Mouse (Mus musculus) neural tube, embryonic 11.5 days (tissue): ENCODE data around the gene Pde11a. TPM values are rescaled to one million over a fixed set of nuclear protein-coding genes. Genes with fewer than 3 reads are reported as not detected.
A peak's percentile ranks its signal among the peaks of the same experiment; 100 is the strongest.

Source experiments
- ATAC-seq: fragments of 200-750 bp; cut with Nextera tagmentation; 2 replicates; pipeline ENCODE4 v1.8.0; 2017; ENCODE audit warnings: moderate number of reproducible peaks, mild to moderate bottlenecking, moderate TSS enrichment, moderate library complexity; ENCODE audit not compliant: insufficient read depth, low FRiP score, low TSS enrichment
- DNase-seq: peaks from one replicate; pipeline ENCODE4 v3.0.0-alpha.2; 2015; ENCODE audit warnings: low spot score
- H3K27ac ChIP-seq: fragments of 300-500 bp; sonication (generic); 2 replicates; pipeline ENCODE4 v1.5.1; 2014; ENCODE audit warnings: low read depth, mild to moderate bottlenecking, low read length
- H3K27me3 ChIP-seq: fragments of 300-500 bp; sonication (generic); 2 replicates; pipeline ENCODE4 v1.6.1; 2014; ENCODE audit warnings: mild to moderate bottlenecking, low read length, mixed read lengths; ENCODE audit not compliant: control insufficient read depth, insufficient read depth
- H3K36me3 ChIP-seq: fragments of 300-500 bp; sonication (generic); 2 replicates; pipeline ENCODE4 v1.6.1; 2014; ENCODE audit warnings: mild to moderate bottlenecking, low read length, moderate library complexity, mixed read lengths; ENCODE audit not compliant: control insufficient read depth, insufficient read depth
- H3K4me1 ChIP-seq: fragments of 300-500 bp; sonication (generic); 2 replicates; pipeline ENCODE4 v1.6.1; 2014; ENCODE audit warnings: low read length, mixed read lengths; ENCODE audit not compliant: control insufficient read depth, insufficient read depth
- H3K4me2 ChIP-seq: fragments of 300-500 bp; sonication (generic); 2 replicates; pipeline ENCODE4 v1.6.1; 2014; ENCODE audit warnings: low read depth, mild to moderate bottlenecking, moderate library complexity
- H3K4me3 ChIP-seq: fragments of 300-500 bp; sonication (generic); 2 replicates; pipeline ENCODE4 v1.5.1; 2014; ENCODE audit warnings: low read depth, low read length
- H3K9ac ChIP-seq: fragments of 300-500 bp; sonication (generic); 2 replicates; pipeline ENCODE4 v1.6.1; 2014; ENCODE audit warnings: mild to moderate bottlenecking, low read length
- H3K9me3 ChIP-seq: fragments of 300-500 bp; sonication (generic); 2 replicates; pipeline ENCODE4 v1.6.1; 2016; ENCODE audit warnings: low read length; ENCODE audit not compliant: control insufficient read depth
- WGBS: fragments of 180-500 bp; shearing (Covaris S2); extraction: QIAGEN DNeasy Blood & Tissue Kit; methylation state at CpG from one replicate; pipeline ENCODE4 v1.1.7; 2014; 5-methylcytosine and 5-hydroxymethylcytosine counted together
- polyA plus RNA-seq: library from polyadenylated mRNA; unstranded; fragments of >200 nt; fragmentation: Nextera tagmentation; extraction: Ambion mirVana; gene quantifications from 2 replicates; pipeline ENCODE4 v1.2.1, GENCODE M21; 2014

Pde11a gene
- polyA plus RNA-seq, 1 experiment from 2014 or later: 0.49 TPM

DNA sequence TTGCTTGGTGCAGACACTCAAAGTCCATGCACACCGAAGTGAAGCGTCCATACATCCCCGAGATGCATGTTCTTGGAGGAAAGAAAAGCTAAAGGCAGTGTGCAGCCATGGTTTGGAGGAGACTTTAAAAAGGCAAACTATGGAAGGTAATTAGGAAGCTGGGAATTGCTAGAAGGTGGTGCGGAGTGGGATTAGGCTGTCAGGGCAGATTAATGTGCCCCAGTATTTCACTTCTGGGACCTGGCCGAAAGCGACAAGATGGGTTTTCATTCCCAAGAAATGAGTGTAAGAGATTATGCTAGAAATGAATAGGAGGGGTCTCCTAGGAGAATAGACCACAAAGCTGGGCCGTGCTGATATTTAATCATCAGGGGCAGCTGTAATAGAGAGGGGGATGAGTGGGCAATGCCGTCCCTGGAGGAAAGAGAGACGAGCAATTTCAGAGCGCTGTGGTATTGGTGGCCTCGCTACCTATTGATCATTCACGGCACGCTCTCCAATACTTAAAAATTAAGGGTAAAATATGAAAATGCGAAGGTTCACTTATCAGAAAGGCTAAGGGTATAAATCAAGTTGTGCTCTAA, 284.7 kb downstream of the Pde11a start:
- Histone ChIP-seq H3K27me3 (no peaks in the 10 kb centered on the region), H3K9me3 (no peaks in the 10 kb centered on the region), H3K9ac (no peak overlapping the region), H3K4me2 (no peak overlapping the region), H3K27ac (peak overlapping the region; percentile 58; the same call in 1 of the 2 replicates), H3K36me3 (no peaks in the 10 kb centered on the region), H3K4me3 (no peak overlapping the region), H3K4me1 (peaks cover 2% of the 10 kb centered on the region; the same call in 1 of the 2 replicates)
- ATAC-seq (0 out of 2 replicates have a peak, but pooled peaks have one; percentile 41), DNase-seq (no peak)
- WGBS: 76% methylated on average over 14 of the region's 14 CpGs

DNA sequence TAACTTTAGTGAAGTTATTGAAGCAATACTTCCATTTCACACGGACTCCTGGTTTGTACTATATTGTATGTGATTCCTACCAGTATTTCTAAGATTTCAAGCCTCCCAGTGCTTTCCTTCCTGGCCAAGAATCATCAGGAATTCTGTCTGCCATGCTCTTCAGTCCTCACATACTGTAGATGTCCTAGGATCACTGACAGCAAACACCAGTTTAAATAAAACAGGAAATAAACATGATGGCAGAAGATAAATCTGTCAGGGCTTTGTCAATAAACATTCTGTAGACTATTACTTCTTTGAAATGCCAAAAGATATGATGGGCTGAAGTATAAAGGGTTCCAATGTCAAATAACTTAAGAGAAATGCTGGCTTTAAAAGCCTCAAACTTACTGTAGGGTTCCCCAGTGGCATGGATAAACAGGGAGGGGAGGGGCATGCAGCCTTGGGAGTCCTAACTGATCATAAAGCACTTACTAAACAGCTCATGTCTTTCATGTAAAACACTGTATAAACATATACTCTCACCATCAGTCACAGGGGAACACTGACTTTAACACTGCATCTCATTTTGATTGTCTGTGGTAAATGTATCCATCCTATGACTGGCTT, 285.6 kb downstream of the Pde11a start:
- H3K9me3 ChIP-seq: no peaks in the 10 kb centered on the region
- H3K27ac ChIP-seq: no peak overlapping the region; the same call in 1 of the 2 replicates
- no peaks in the 10 kb centered on the region for H3K36me3 ChIP-seq
- no peak overlapping the region for H3K4me2 ChIP-seq
- no peaks in the 10 kb centered on the region for H3K27me3 ChIP-seq
- no peak overlapping the region for H3K4me3 ChIP-seq
- DNase-seq (no peak), ATAC-seq (no peak)
- H3K9ac ChIP-seq: no peak overlapping the region
- WGBS: 81% methylated on average over 1 of the region's 1 CpGs
- H3K4me1 ChIP-seq: no peaks in the 10 kb centered on the region; the same call in 1 of the 2 replicates

DNA sequence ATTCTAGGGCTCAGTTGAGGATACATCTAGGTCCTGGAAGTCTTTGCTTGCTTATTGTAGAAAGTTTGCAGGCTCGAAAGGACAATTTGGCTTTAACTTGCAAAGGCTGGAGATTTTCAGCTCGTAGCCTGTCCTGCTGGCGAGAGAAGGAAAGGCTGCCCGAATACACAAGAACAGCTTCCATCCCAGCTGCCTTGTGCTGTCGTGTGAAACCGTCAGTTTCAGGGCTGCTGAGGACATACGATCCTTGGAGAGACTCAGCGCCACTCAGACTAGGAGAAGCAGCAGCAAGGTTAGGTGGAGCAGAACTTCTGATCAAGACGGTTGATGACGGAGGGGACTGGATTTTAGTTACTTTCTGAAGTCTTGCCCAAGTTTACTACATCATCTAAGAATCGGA, 287.2 kb downstream of the Pde11a start:
- Histone ChIP-seq H3K9ac (no peak overlapping the region), H3K36me3 (no peaks in the 10 kb centered on the region), H3K27me3 (no peaks in the 10 kb centered on the region), H3K9me3 (no peaks in the 10 kb centered on the region), H3K27ac (no peak overlapping the region), H3K4me1 (no peaks in the 10 kb centered on the region; the same call in 1 of the 2 replicates), H3K4me2 (no peak overlapping the region), H3K4me3 (no peak overlapping the region)
- DNase-seq (no peak), ATAC-seq (no peak)
- 79% methylated on average over 11 of the region's 11 CpGs for WGBS

GRCm38 (mm10) chr2:76050911-76051310, 287.7 kb downstream of the Pde11a start:
- ATAC-seq (no peak), DNase-seq (no peak)
- no peaks in the 10 kb centered on the region for H3K36me3 ChIP-seq
- H3K4me3 ChIP-seq: no peak overlapping the region
- no peak overlapping the region for H3K27ac ChIP-seq
- H3K27me3 ChIP-seq: no peaks in the 10 kb centered on the region
- no peak overlapping the region for H3K4me2 ChIP-seq
- no peaks in the 10 kb centered on the region for H3K9me3 ChIP-seq
- H3K4me1 ChIP-seq: no peaks in the 10 kb centered on the region; the same call in 1 of the 2 replicates
- H3K9ac ChIP-seq: no peak overlapping the region
- WGBS: 73% methylated on average over 4 of the region's 4 CpGs

DNA sequence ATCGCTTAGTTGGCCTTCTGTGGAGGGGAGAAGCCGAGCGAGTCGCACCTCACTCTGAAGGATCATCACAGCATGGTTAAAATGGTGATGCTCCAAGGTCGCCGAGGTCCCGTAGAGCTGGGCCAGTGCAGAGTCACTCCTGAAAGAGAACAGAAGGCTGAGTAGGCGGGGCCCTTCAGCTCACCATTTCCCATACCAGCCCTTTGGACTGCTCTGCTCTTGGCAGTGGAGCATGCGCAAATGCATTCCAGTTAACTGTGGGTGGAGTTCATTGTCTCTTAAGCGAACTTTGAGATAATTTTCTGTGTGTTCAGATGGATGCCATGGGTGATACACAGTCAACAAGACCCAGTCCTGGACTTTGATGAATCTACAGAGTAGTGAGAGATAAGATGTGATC, 288.5 kb downstream of the Pde11a start:
- no peak for DNase-seq
- no peak overlapping the region for H3K27ac ChIP-seq
- 85% methylated on average over 10 of the region's 10 CpGs for WGBS
- no peak overlapping the region for H3K4me2 ChIP-seq
- no peaks in the 10 kb centered on the region for H3K27me3 ChIP-seq
- H3K9me3 ChIP-seq: no peaks in the 10 kb centered on the region
- ATAC-seq: no peak
- no peak overlapping the region for H3K4me3 ChIP-seq
- H3K4me1 ChIP-seq: no peaks in the 10 kb centered on the region; the same call in 1 of the 2 replicates
- H3K36me3 ChIP-seq: no peaks in the 10 kb centered on the region
- H3K9ac ChIP-seq: no peak overlapping the region

DNA sequence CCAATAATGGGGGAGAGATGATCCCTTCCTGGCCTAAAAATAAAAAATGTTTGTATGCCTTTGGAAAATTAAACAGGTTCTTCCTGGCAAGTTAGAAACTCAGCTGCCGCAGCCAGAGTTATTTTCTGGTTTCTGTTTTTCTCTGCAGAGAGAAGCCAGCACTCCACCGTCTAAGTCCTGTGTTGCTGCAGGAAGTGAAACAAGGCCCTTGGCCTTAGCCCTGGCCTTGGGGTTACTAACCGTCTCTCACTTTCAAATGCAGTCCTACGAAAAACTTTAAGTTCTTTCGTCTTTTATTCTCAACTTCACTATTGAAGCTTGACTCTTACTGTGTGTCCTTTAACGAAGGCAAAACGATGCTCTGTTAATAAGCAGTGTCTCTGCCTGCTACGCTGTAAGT, 289.0 kb downstream of the Pde11a start:
- Histone ChIP-seq H3K27me3 (no peaks in the 10 kb centered on the region), H3K9me3 (no peaks in the 10 kb centered on the region), H3K4me3 (no peak overlapping the region), H3K36me3 (no peaks in the 10 kb centered on the region), H3K4me1 (no peaks in the 10 kb centered on the region; the same call in 1 of the 2 replicates), H3K27ac (no peak overlapping the region), H3K4me2 (no peak overlapping the region), H3K9ac (no peak overlapping the region)
- ATAC-seq: no peak
- 84% methylated on average over 8 of the region's 8 CpGs for WGBS
- no peak for DNase-seq

DNA sequence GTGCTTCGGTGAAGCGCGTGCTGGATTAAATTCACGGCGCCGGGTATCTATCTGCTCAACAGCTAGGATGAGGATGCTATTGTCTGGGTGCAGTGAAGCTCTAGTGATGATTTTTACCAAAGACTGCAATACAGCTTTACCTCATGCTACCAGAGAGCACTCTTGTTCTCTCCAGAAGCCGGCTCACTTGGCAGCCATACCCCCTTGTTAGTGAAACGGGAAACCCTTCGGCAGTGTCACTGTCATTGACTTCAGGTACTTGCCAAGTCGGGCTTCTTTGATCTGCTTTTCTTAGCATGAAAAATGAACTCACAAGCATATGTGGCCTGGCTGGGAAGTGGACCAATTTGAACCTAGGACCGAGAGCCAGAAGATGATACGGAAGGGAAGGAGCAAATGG, 290.8 kb downstream of the Pde11a start:
- Histone ChIP-seq H3K9ac (no peak overlapping the region), H3K27ac (no peak overlapping the region), H3K4me2 (no peak overlapping the region), H3K9me3 (no peaks in the 10 kb centered on the region), H3K4me1 (no peaks in the 10 kb centered on the region; the same call in 1 of the 2 replicates), H3K36me3 (no peaks in the 10 kb centered on the region), H3K27me3 (no peaks in the 10 kb centered on the region), H3K4me3 (no peak overlapping the region)
- ATAC-seq (no peak), DNase-seq (no peak)
- WGBS: 91% methylated on average over 12 of the region's 12 CpGs

GRCm38 (mm10) chr2:76042210-76042609, 296.4 kb downstream of the Pde11a start:
- no peaks in the 10 kb centered on the region for H3K4me1 ChIP-seq
- no peaks in the 10 kb centered on the region for H3K27me3 ChIP-seq
- no peak overlapping the region for H3K4me2 ChIP-seq
- no peaks in the 10 kb centered on the region for H3K9me3 ChIP-seq
- DNase-seq (no peak), ATAC-seq (no peak)
- H3K9ac ChIP-seq: no peak overlapping the region
- H3K4me3 ChIP-seq: no peak overlapping the region
- no peak overlapping the region for H3K27ac ChIP-seq
- no peaks in the 10 kb centered on the region for H3K36me3 ChIP-seq
- 91% methylated on average over 10 of the region's 10 CpGs for WGBS

GRCm38 (mm10) chr2:76040116-76040515, 298.5 kb downstream of the Pde11a start:
- no peaks in the 10 kb centered on the region for H3K27me3 ChIP-seq
- H3K27ac ChIP-seq: no peak overlapping the region
- ATAC-seq (no peak), DNase-seq (no peak)
- 96% methylated on average over 7 of the region's 7 CpGs for WGBS
- H3K4me2 ChIP-seq: no peak overlapping the region
- no peaks in the 10 kb centered on the region for H3K4me1 ChIP-seq
- H3K9ac ChIP-seq: no peak overlapping the region
- no peaks in the 10 kb centered on the region for H3K9me3 ChIP-seq
- H3K36me3 ChIP-seq: no peaks in the 10 kb centered on the region
- no peak overlapping the region for H3K4me3 ChIP-seq
